Mouse (Mus musculus): ENCODE results near the gene Nr5a1. TPM values are rescaled to one million over a fixed set of nuclear protein-coding genes. Genes with fewer than 3 reads are reported as not detected.

The Nr5a1 gene
- total RNA-seq, 2 experiments from 2014 or later = not detected

- ATAC-seq (ENCODE audit: poor library complexity, severe bottlenecking) = no peak
Measured at GRCm38 (mm10) chr2:38652565-38653292, 61.6 kb downstream of the Nr5a1 start.

- no peak for ATAC-seq (ENCODE audit: poor library complexity, severe bottlenecking)
Measured at GRCm38 (mm10) chr2:38652098-38652497, 62.2 kb downstream of the Nr5a1 start.

- no peak for ATAC-seq (ENCODE audit: poor library complexity, severe bottlenecking)
Measured at GRCm38 (mm10) chr2:38650340-38650739, 64.0 kb downstream of the Nr5a1 start.

- ATAC-seq (ENCODE audit: poor library complexity, severe bottlenecking) = no peak
Measured at GRCm38 (mm10) chr2:38647661-38648060, 66.7 kb downstream of the Nr5a1 start.

GRCm38 (mm10) chr2:38647201-38647606 is 67.1 kb downstream of the Nr5a1 start:
- no peak for ATAC-seq (ENCODE audit: poor library complexity, severe bottlenecking)

- ATAC-seq (ENCODE audit: poor library complexity, severe bottlenecking) = 0 out of 2 replicates have a peak, but pooled peaks have one; percentile 29
Measured at GRCm38 (mm10) chr2:38645936-38646335, 68.4 kb downstream of the Nr5a1 start.

GRCm38 (mm10) chr2:38643625-38644427 is 70.5 kb downstream of the Nr5a1 start, which contains the start of gene Psmb7:
Gene Psmb7 (minus strand): TSS chr2:38644087.
- ATAC-seq (ENCODE audit: poor library complexity, severe bottlenecking) = peak; percentile 98

Other genes starting within 250 kb of the Nr5a1 start
- 4.1 and 6.9 TPM in 2 replicates for gene Nek6, start 202.9 kb downstream of the Nr5a1 start, total RNA-seq (2015)
- gene Nek6, start 202.9 kb downstream of the Nr5a1 start, total RNA-seq (2017) = 1.9 and 3.4 TPM in 2 replicates
- 193 and 197 TPM in 2 replicates for gene Psmb7, start 70.5 kb downstream of the Nr5a1 start, total RNA-seq (2015)
- 237 and 268 TPM in 2 replicates for gene Psmb7, start 70.5 kb downstream of the Nr5a1 start, total RNA-seq (2017)
- 0.34 and 0.51 TPM in 2 replicates for gene Nr6a1, start 213.1 kb upstream of the Nr5a1 start, total RNA-seq (2015)
- 0.92 and 3.7 TPM in 2 replicates for gene Nr6a1, start 213.1 kb upstream of the Nr5a1 start, total RNA-seq (2017)
- 0.02 and 0.11 TPM in 2 replicates for gene Olfml2a, start 217.4 kb upstream of the Nr5a1 start, total RNA-seq (2015)
- gene Olfml2a, start 217.4 kb upstream of the Nr5a1 start, total RNA-seq (2017) = not detected in 2 replicates